Mouse (Mus musculus) A20 (cell line): ENCODE data around the gene Foxj1.
"Not testable (repeated sequence)": the region's sequence is repeated elsewhere in the genome, so short reads cannot be mapped to it uniquely, and the experiment has no call there.

ENCODE experiments used
- DNase-seq: peaks from one replicate; pipeline ENCODE4 v3.0.0-alpha.2; 2011; ENCODE audit warnings: low read depth, low spot score

Gene Foxj1

DNA sequence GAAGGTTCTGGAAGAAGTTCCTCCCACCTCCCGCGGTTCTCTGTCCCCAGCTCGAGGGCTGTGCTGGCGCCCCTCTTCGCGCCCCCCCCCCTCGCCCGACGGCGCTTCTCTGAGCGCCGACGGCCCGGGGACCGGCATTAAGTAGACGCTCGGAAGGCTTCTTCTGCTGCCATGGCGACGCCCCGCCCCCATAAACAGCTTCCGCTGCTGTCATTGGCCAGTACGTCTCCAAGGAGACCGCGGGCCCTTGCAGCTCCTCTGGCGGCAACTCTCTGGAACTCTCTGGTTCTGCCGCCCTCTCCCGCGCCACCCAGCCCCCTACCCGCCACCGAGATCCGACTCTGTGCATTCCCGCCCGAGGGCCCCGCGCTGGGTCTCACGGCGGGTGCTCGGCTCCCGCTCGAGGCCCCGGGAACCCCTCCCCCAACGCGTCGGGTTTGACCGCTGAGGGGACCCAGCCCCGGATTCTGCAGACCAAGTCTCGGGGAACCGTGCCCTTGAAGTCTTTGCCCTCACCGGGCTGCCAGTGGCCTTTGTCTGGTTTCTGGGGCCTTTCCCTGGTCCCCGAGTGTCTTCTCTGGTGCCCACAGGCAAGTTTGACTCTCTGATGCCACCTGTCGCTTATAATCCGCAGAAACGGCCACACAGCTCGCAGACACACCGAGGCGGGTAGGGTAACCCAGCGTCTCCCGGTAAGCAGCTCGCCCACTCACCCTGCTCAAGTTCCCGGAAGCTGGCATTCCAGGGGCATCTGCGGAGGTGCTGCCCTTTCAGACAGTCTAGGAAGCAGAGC is at the start of gene Foxj1:
TSS of gene Foxj1 (minus strand) at position 156 of the 793 bp plus-strand sequence.
- peak; percentile 93 for DNase-seq

DNA sequence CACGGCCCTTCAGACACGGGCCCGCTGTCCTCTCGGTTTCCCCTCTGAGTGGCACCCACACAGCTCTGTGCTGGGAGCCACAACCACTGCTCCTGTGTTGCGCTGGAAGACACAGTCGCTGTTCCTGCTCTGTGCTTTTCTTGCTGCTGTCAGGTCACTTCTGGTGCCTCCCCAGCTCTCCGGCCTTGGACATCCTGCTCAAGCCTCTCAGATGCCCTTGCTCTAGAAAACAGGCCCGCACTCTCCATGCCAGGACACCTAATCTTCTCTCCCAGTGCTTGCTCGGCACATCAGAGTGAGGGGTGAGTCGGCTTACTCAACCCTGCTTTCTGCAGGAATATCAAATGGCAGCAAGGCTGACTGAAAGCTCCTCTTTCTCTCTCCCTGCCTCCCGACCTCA is 49.0 kb upstream of the Foxj1 start:
- no peak for DNase-seq

DNA sequence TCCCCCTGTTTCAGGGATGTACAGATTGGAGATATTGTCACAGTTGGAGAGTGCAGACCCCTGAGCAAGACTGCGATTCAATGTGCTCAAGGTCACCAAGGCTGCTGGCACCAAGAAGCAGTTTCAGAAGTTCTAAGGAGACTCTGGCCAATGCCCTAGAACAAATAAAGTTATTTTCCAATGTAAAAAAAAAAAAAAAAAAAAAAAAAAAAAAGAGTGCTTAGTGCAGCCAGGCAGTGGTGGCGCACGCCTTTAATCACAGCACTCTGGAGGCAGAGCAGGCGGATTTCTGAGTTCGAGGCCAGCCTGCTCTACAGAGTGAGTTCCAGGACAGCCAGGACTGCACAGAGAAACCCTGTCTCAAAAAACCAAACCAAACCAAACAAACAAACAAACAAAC is 47.9 kb upstream of the Foxj1 start:
- DNase-seq = not testable (repeated sequence)

DNA sequence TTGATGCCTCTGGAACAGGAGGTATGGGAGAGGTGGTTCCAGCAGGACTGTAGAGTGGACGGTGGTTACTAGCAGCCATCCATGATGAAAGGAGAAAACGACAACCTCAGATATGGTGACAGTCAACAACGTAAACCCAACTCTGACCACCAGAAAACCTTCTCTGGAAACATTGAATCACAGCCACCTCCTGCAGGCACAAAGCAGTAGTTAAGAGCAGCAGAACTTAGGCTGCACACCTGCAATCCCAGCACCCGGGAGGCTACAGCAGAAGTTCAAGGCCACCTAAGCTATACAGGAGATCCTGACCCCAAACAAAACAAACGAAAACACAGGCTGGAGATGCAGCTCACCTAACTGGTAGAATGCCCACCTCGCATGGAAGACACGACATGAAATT is 45.6 kb upstream of the Foxj1 start:
- DNase-seq = no peak

DNA sequence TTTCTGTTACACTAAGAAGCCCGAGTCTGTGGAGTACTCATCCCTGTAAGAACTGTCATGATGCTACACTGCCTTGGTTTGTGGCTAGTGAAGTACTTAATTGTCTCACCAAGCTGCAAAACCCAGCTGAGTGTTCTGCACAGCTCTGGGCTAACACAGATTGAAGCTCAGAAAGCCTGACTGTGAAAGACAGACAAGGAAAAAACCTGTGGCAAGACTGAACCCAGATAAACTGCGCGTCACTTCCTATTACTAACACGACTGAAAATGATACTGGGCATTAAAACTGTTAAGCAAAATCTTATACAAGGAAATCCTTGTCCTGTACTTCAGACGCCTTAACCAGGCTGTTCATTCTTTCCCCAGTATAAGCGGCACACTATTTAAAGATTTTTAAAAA is 44.3 kb upstream of the Foxj1 start:
- DNase-seq = no peak

DNA sequence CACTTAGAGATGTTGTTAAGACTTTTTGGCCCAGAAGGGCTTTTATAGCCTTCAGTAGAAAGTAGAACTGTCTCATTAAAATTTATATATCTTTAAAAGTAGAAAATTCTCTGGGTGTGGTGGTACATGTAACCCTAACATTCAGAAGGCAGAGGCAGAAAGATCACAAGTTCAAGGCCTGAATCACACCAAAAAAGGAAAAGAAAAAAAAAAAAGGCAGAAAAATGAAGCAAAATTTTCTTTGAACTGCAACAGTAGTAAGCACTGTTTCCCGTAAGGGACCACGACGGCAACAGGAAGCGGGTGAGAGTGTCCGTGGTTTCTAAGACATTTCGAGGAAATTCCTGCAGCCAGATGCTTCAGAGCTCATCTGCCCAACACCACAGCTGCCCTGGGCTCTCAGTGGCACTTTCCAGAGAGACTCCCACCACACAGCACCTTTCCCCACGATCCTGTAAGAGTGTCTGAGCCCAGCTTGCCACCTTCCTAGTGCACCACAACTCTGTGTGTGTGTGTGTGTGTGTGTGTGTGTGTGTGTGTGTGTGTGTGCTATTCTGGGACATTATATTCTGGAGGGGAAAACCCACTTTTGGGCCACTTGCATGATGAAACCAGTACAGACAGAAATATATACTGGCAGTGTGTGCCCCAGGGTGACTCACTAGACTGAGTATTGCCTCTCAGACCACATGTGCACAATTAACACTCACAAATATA is 41.9 kb upstream of the Foxj1 start:
- DNase-seq = peak; percentile 42

DNA sequence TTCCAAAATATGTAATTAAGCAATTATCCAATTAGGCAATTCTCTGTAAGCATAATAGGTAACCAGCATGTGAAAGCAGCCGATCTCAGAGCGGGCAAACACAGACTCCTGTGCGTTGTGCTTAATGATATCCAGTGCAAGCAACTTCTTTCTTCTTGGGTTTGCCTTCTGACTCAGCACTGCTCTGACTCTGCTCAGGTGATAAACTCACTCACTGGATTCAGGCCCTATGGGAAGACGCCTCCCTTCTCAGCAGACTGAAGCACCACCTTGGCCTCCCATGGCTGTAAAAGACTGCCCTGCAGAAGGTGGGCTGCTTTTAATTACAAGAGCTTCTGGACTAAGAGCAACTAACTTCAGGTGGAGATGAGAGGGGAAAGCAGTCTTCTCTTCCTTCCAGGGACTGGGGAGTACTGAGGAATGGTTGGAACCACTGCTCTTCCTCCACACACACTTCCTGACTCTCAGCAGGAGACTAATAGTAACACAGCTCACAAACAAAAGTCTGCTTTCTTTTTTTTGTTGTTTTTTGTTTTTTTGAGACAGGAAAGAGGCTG is 36.8 kb upstream of the Foxj1 start:
- no peak for DNase-seq

DNA sequence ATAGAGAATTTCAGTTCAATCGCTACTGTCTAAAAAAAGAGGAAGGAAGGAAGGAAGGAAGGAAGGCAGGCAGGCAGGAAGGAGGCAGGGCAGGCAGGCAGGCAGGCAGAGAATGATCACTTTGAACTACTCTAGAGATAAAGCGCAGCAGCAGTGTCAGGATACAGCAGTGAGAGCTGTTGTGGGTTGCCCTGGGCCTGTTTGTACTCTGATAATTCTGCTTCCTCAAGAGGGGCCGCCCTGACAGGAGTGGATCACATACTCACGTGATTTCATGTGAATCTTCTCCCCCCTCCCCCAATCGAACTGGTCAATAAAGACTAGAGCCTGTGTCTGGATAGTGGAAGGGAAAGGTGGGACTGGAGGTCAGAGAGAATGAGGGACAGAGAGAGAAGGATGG is 34.4 kb upstream of the Foxj1 start:
- no peak for DNase-seq

DNA sequence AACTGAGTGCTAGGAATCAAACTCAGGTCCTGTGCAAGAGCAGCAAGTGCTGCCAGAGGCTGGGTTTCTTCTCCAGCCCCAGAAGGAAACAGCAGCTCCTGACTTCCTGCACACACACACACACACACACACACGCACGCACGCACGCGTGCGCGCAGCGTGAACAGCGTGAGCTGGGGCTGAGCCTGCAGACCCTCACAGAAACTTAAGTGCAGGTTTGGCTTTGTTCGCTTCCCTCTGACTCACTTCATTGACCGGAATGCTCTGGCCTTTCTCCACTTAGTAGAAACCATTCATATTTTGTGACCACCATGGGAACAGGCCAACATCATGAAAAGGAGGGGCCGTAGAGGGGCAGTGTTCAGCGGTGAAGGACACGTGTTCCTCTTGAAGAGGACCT is 33.9 kb upstream of the Foxj1 start:
- DNase-seq = no peak

DNA sequence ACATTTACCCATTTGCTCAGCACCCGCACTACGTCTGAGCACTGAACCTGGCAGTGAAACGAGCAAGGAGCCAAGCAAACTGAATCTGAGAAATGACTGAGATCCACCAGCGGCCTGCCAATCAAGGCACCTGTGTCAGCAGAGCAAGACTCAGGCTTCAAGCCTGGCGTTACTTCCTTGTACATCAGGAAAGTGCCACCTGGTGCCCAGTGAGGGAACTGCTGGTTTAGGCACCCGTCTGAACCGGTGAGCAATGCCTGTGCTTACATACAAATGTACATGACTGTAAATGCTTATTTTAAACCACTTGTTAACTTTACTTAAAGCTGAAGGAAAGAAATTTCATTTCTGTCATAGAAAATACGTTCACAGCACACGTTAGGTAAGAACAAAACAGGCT is 32.9 kb upstream of the Foxj1 start:
- peak; percentile 84 for DNase-seq

DNA sequence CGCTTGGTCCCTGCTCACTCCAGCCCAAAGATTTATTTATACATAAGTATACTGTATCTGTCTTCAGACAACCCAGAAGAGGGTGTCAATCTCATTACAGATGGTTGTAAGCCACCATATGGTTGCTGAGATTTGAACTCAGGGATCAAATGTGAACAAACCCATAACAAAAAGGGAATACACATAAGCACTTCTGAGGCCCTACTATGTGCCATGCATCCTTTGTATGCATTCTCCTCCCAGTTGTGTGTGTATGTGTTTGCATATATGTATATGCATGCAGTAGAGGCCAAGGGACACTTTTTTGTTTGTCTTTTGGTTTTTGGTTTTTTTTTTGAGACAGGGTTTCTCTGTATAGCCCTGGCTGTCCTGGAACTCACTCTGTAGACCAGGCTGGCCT is 31.4 kb upstream of the Foxj1 start:
- DNase-seq = no peak

DNA sequence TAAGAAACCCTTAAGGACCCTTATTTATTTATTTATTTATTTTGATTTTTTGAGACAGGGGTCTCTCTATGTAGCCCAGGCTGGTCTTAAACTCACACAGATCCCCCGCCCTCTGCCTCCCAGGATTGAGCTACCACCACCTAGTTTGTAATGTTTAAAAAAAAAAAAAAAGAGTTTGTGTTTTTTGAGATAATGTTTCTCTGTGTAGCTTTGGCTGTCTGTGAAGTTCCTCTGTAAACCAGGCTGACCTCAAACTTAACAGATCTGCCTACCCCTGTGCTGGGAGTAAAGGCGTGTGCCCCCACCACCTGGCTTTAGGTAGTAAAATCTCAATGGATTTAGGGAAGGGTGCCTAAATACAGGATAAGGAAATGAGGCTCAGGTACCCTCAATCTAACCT is 30.9 kb upstream of the Foxj1 start:
- no peak for DNase-seq

DNA sequence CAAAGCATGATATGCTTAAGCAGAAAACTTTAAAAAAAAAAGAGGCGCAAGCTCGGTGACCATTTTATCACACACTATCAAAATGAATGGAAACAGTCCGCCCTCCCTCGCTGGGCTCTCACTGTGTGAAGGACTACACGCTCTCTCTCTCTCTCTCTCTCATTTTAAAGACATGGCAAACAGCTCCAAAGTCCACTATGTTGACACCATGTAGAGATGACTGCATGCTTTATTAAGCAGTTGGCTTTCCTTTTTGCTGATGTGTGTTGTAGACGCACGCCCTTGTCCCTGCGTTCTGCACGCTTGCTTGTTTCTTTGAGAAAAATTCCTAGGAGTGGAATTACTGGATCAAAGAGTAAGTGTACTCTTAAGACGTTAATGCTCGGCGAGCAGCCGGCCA is 30.2 kb upstream of the Foxj1 start:
- no peak for DNase-seq

DNA sequence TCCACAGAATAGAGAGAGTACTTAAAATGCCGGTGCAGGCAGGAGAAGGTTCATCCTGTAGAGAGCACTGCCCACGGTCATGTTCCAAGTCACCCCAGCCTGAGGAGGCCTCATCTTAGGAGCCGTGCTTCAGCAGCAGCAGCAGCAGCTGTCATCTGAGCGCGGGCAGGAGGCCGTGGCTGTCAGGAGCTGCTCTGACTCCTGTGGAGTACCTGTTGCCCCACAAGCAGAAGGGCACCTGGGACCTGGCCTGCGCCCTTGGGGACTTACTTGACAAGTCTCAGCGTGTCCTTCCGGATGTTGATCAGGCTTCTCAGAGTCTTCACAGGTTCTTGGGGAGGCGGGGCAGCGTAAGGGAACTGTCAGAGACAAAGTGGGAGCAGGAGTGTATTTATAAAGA is 26.8 kb upstream of the Foxj1 start:
- DNase-seq = no peak

DNA sequence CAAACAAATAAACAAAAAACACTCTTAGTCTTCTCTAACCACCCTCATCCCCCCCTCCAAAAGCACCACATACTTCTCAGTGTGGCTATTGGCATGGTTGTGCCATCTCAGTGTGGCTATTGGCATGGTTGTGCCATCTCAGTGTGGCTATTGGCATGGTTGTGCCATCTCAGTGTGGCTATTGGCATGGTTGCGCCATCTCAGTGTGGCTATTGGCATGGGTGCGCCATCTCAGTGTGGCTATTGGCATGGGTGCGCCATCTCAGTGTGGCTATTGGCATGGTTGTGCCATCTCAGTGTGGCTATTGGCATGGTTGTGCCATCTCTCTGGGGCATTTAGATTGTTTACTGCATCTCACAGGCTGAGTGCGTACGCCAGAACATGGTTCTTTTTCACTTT is 25.7 kb upstream of the Foxj1 start:
- not testable (repeated sequence) for DNase-seq

DNA sequence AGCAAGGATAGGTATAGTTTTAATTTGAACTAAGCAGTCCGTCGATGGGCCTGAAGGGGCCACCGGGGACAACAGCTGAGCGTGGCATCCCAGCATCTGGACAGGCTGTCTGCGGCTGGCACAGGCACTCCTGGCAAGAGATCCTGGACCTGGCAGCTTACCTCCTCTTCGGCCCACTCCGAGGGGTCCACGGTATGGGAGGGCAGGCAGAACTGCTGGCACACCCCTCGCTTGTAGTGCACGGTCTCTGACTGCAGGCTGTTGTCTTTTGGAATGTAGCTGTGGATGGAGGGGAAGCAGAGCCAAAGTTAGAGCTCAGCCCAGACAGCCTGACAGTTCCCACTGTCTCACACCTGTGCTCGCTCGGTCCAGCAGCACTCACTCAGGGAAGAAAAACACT is 24.5 kb upstream of the Foxj1 start:
- no peak for DNase-seq

DNA sequence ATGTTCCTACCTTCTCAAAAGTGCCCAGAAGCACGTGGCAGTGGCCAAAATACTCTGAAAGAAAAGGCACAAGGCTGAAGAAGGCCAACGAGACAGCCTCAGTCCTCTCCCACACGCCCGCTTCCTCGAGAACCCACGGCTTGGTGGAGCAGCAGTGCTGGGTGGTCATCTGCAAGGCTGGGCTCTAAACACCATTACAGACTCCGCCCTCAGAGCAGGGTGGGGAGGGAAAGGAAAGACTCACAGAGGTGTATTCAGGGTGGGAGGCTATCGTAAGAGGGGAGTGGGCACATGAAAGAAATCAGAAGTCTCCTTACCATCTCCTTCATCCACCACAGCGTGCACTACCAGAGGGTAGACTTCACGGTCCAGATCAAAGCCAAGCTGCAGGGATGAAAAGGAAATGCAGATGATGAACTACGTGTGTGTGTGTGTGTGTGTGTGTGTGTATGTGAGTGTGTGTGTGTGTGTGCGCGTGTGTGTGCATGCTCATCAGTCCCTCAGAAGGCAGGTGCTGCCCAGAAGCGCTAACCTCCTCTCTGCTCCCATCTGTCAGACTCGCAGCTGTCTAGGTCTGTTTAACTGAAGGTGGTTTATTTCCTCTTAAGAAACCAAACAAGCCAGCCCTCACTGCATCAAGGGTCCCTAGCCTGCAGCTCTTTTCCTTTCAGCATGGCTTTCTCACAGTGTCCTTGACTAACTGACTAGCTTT is 23.9 kb upstream of the Foxj1 start:
- no peak for DNase-seq

DNA sequence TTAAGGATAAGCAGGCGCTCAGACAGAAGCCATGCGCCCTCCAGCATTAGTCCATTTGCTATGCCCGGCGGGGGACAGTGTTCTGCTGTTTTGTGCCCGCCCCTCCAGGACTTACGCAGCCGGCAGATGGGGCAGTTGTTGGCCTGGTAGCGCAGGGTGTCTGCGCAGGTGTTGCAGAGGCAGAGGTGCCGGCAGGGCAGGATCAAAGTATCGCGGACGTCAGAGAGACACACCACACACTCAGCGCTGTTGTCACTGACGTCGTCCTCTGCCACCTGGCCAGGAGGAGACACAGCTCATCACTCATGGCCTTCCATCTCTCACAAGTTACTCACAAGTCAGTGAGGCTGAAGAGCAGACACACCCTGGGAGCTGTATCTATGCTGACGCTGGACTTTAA is 19.3 kb upstream of the Foxj1 start:
- DNase-seq = no peak

DNA sequence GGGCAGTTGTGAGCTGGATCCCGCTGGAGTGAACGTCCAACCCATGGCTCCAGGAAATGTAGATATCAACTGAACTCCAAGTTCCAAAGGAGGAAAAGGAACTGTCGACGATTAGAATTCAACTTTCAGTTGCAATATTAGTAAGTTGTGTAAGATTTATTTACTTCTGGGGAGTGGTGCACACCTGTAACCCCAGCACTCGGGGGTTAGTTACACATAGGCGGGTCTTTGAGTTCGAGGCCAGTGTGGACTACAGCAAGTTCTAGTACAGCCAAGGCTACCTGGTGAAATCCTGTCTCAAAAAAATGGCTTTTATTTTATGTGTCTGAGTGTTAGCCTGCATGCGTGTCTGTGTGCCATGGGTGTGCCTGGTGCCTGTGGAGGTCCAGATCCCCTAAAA is 18.3 kb upstream of the Foxj1 start:
- no peak for DNase-seq

DNA sequence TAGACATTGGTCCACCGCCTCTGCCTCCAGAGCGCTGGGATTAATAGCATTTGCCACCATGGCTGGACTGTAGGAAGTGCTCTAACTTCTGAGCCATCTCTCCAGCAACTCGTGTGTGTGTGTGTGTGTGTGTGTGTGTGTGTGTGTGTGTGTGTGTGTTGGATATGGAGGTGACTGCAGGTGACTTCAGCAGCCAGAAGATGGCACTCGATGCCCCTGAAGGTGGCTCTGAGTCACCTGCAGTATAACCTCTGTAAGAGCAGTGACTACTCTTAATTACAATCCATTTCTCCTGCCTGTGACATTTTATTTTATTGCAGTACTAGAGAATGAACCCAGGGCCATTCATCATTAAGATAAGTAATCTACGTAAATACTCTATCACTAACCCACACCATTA is 16.1 kb upstream of the Foxj1 start:
- peak; percentile 29 for DNase-seq

DNA sequence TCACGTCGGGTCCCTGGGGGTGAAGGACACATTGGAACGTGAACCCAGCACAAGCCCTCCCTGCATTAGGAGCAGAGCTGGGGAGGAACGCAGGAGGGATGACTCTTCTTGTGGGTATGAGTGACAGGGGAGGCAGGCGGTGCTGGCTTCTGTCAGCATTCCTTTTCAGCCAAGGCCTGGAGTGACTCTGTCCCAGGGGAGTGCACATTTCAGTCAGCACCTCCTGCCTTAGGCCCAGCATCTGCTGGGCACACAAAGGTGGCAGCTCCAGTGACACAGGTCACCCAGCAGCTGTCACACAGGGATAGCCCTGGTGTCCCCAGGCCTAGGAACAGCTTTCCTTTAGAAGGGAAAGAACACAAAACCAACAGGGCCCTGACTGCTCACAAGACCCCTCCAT is 12.8 kb upstream of the Foxj1 start:
- DNase-seq = no peak

DNA sequence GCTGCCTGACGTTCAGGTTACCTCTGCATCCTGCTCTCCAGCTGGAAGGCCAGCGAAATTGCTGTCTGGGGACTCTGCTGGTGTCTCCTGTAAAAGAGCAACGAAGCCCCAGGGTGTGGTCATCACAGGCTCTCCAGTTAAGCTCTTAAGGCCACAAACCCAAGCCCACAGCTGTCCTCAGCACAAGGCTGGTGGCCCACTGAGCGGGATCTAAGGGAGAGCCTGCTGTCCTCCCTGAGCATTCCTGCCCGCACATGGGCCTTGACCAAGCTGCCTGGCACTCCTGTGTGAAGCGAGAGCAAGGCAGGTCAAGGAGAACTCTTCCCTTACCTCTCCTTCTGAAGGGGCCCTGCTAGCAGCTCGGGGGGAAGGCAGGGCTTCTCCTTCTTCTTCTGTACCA is 11.8 kb upstream of the Foxj1 start:
- no peak for DNase-seq
